Mouse (Mus musculus) monocyte, adult 2 months (primary cell): ENCODE data around the gene Odf3l1.

Experiments used
- DNase-seq, 2 experiments: peaks; one replicate each; pipeline ENCODE4 v3.0.0; 2022; ENCODE audit warnings: low spot score in 2 of 2, low read depth in 1 of 2

The Odf3l1 gene

DNA sequence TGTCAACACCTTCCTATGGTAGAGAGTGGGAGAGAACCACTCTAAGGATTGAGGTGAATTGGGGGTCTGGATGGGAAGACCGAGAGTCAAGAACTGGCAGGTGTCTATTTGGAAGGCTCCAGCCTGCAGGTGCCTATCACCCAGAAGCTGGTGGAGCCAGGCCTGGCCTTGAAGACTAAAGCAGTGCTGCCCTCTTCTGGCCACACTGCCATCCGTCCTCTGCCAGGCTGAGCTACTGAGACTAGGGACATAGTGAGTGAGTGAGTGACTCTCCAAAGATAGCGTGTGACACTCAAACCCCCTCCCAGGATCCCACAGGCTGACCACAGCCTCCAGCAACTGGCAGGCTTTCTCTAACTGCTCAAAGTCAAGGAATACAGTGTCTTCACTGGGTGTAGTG, 17.0 kb downstream of the Odf3l1 start:
- no peak for DNase-seq

DNA sequence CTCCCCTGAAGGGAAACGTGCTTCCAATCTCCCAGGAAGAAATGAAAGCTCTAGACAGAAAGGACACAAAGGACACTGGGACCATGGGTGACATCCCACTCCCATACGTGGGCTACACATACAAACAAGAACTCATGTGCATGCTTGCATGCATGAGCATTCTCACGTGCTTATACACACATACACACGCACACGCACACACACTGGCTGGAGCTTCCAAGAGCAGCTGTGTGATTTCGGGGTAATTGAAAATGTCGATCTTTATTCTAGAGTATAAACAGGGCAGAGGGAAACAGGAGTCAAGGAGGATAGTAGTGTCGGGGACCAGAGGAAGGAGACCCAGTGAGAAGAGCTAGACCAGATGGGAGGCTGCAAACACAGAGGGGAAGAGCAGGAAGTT, 19.8 kb downstream of the Odf3l1 start:
- no peak for DNase-seq

DNA sequence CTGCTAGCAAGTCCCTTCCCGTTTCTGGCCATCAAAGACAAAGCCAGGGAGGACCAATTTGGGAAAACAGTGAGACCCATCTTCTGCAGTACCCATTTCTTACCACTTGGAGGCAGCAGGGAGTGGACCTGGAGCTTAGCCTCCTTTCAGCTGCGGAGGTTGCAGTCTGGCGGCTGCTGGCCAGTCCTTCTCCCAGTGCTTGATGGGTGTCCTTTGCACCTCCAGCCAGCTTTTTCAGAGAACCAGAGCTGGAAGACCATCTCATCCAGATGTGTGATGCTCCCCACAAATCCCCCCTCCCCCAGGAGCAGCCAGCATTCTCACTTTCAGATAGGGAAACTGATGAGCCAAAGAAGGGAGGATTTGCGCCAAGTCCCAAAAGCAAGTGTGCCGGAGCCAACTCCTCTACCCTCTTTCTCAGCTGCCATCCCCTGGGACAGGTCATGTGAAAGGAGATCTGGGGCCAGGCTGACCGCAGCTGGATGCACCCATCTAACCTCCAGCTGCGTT, 20.7 kb downstream of the Odf3l1 start:
- DNase-seq = no peak

DNA sequence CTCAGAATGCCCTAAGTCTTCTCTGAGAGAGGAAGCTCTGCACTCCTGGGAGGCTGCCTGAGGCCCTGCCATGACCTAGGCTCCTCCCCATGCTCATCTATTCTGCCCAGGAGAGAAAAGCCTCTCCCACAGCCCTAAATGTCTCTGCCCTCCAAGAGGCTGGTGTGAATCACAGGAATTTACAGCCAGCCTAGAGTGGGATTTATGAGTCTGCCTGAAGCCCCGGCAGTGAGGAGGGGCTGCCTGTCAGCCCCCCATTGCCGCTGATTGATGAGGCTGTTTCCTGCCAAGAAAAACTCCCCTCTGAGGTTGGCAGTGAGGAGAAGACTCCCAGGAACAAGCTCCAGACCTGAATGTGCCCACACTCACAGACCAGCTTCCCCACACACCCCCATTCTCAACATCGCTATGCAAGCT, 22.2 kb downstream of the Odf3l1 start:
- DNase-seq = no peak

DNA sequence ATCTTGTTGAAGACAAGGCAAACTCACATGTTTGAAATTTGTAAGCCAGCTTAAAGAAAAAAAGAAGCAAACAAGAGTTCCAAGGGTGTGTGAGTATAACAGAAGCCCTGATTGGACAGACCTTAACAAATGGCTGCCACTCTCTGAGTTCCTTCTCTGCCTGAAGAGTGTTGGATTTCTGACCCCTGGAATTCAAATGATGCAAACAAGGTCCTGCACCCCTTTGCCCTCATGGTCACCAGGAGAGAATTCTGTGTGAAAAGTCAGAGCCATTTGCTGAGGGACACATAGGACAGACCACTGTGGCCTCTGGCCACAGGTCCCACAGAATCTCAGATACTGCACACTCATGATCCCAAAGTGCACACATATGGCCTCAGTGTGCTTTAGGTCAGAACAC, 22.6 kb downstream of the Odf3l1 start:
- no peak for DNase-seq

DNA sequence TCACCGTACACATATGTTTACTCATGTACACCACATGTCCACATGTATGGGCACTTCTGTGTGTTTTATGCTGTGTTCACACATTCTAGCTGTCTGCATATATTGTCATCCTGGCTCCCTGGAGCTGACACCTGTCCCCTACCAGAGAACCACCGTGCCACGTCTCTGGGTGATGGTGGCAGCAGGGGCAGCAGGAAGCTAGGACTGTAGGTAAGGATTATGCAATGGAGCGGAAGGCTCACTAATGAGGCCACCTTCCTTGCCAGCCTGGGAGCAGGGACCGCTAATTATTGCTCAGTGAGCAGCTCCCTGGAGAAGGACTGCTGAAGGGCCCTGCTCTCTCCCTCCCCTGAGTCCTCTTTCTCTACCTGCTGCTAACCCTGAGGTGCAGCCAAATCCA, 23.8 kb downstream of the Odf3l1 start:
- DNase-seq = no peak

DNA sequence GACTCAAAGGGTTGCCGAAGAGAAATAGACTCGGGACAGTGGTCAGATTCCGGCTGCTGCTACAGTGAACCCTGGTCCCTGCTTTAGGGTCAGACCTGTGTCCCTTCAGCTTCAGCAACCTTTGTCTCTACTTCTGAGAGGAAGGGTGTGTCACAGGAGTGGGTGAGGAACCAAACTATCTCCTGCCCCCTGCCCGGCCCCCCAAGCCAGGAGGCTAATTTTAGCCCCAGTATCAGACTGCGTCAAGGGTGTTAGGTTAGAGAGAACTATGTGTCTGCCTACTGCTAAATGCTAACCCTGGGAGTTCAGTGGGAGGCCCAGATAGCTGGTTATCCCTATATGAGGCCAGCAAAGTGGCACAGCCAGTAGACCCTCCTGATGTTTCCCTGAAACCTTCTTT, 29.3 kb downstream of the Odf3l1 start:
- no peak for DNase-seq

DNA sequence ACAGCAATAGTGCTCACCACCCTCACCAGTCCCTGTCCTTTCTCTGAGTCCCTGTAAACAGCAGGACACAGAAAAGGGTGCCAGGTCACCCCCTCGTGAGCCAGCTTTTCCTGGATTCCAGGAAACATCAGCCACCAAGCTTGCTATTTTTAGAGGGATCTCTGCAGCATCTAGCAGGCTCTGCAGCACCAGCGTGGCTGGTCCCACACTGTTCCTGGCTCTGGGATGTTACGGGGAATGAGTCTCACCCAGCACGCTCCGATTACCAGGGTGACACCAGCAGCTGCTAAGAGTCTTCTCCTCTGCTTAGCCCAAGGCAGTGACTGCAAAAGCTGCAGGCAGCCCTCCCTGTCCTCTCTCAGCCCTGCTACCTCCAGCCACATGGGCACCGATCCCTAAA, 31.6 kb downstream of the Odf3l1 start:
- no peak for DNase-seq

DNA sequence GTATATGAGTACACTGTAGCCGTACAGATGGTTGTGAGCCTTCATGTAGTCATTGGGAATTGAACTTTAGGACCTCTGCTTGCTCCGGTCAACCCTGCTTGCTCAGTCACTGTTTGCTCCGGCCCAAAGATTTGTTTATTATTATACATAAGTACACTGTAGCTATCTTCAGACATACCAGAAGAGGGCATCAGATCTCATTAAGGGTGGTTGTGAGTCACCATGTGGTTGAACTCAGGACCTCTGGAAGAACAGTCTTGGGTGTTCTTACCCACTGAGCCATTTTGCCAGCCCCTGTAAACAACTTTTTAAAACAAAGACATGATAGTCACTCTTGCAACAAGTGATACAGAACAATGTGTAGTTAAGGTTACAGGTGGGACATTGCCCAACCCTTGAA, 32.6 kb downstream of the Odf3l1 start:
- DNase-seq = no peak

DNA sequence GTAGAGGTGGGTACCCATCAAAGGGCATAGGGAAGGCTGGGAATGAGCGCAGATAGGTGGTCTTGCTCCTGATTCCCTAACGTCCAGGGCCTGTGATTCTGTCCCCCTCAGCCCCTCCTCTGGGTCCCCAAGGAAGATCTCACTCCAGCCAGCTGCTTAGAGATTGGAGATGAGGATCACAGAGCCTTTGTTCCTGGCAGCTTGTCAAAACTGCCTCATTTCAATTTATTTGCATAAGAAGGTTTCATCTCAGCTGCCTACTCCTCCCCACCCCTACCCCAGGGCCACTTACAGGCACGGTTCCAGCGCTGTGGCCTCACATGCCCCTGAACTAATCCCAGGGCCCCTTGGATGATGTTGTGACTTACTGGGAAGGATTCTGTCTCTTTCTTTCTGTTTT, 34.3 kb downstream of the Odf3l1 start:
- no peak for DNase-seq

DNA sequence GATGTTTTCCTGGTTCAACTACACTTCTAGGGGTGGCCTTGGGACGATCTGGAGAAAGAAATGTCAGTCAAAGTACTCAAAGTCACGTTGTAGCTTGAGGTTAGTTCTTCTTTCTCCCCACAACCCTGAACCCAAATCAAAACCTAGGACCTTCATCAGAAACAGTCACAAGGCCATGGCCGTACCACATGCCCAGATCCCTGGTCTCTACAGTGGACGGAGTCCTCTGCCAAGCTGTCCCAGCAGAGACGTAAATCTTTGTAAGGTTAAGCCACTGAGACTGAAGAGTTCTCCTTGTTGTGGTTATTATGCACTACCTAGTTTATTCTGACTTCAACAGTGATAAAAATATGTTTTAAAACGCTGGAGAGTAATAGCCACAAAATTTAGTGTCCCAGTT, 35.6 kb downstream of the Odf3l1 start:
- no peak for DNase-seq

DNA sequence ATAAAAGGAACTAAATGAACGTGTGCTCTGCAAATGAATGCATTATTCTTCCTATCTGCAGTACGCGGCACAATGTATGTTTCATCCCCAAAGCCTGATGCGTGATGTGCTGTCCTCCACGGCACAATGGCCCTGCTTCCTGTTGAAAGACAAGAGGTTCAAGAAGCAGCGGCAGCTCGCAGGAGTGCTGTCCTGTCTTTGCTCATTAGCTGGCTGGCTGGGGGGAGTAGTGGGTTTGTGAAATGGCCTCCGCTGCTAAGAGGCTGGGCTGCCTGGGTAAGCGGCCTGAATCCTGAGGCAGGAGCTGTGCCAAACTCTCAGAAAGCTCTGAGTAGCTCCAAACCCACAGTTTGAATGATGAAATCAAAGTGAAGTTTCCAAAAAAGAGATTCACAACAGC, 36.3 kb downstream of the Odf3l1 start:
- DNase-seq = no peak

DNA sequence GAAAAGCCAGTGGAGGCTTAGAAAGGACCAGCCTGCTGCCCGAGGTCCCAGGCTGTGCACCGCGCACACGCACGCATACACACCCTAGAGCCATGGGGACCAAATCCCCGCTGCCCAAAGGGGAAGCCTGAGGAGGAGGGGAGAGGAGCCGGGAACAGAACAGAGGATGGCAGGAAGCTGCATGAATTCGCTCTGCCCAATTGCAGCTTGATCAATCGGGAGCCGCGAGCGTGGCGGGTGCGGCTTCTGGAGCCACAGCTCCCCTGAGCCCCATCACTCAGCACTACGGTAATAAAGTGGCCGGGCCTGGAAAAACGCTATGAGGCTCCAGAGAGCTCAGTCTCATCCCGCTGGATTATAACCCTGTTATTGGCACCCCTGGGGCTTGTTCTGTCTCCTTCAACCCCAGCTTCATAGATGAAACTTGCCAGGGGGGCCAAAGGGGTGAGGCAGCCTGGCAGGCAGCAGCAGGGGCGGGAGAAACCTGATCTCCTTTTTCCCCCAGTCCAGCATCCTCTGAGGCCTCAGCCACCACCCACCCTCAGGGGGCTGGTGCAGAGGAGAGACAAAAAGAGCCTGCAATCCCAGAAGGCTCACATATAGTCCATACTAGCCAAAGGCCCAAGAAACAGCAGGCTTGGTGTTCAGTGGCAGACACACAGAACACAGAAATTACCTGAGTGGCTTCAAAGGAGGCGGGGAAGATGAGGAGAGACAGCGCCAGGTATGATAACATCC, 38.8 kb downstream of the Odf3l1 start:
- DNase-seq = no peak

DNA sequence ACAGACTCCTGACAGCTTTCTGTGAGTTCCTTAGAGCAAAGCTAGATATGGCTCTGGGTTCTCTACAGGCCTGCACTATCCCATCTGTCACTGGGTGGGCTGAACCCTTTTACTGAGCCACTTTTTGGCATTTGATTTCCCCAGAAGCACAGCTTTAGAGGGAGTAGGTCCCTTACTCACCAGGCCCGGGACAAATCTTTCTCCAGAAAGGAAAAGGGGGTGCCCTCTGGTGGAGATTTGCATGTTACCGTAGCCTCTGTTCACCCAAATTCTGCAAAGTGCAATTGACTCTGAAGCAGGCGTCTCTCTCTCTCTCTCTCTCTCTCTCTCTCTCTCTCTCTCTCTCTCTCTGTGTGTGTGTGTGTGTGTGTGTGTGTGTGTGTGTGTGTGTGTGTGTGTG, 39.6 kb downstream of the Odf3l1 start:
- no peak for DNase-seq

DNA sequence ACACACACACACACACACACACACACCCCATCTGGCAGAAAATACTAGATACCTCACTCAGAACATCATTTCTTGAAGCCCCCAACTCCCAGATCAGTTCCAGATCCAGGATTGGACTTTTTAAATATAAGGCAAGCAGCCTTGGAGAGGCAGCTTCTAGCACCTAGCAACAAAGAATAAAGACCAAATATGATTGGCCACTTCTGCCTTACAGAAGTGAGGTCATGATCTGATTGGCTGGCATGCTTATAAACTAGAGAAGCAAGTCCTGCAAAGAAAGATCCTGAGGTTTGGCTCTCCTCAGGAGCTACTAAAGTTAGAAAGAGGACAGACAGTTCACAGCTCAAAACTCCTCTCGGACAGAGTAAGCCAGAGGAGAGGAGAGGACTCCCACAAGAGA, 53.6 kb downstream of the Odf3l1 start:
- no peak for DNase-seq

DNA sequence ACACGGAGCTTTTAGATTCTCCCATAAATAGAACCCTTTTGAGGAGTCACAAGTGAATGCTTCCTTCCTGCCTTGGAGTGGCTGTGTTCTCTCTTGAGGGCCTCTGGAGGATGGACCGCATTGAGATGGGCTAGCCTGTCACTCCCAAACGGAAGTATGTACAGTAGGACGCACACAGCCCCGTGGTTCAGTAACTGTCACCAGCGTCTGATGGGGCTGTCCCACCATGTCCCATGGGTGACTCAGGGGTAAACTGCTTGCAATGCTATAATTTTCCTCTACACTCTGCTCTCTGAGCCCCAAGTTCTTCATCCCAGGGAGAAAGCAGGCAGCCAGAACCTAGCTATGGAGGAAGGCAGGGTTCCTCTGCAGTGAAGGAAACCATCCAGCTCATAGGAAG, 56.5 kb downstream of the Odf3l1 start:
- no peak for DNase-seq

DNA sequence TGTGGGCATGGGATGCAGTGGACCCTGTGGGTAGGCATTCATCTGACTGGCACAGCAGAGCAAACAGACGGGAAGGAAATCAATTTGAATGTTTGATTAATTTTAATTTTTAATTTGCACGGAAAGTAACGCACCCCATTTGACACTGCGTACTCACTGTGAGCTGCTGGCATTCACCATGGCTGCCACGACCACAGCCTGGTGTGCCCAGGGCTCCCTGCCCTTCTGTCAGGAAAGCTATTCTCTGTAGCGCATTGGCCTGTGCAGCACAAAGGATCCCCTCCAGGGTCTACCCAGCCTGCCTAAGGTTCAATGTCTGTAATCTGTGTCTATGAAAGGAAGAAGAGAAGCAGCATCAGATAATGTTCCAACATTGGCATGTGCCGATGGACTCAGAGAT, 61.3 kb downstream of the Odf3l1 start:
- DNase-seq = no peak
